Mouse (Mus musculus): ENCODE measurements around the gene Epb41l5.

GRCm38 (mm10) chr1:119546490-119546889 is 102.3 kb downstream of the Epb41l5 start:
- TF ChIP-seq CTCF (IDR thresholded peaks at IDR 0.05; ENCODE audit: control insufficient read depth, insufficient read depth, insufficient replicate concordance, low read depth, low read length) (no peak), POLR2A (IDR thresholded peaks at IDR 0.05; ENCODE audit: control insufficient read depth, low read depth, low read length) (no peak)
